Mouse (Mus musculus): ENCODE data around the gene Lamb1. TPM values are rescaled to one million over a fixed set of nuclear protein-coding genes. Genes with fewer than 3 reads are reported as not detected.

Lamb1 gene
- polyA plus RNA-seq, 1 experiment from 2014 or later = 61.9 TPM

GRCm38 (mm10) chr12:31289046-31289445, 24.0 kb downstream of the Lamb1 start:
- no peak overlapping the region for H3K4me2 ChIP-seq
- H3K36me3 ChIP-seq = peaks cover 84% of the 10 kb centered on the region
- H3K9ac ChIP-seq = no peak overlapping the region
- H3K9me3 ChIP-seq = no peaks in the 10 kb centered on the region
- no peak overlapping the region for H3K4me3 ChIP-seq
- 76% methylated on average over 10 of the region's 10 CpGs for WGBS
- H3K27me3 ChIP-seq = no peaks in the 10 kb centered on the region
- H3K4me1 ChIP-seq = peaks cover 2% of the 10 kb centered on the region
- no peak overlapping the region for H3K27ac ChIP-seq
- ATAC-seq (ENCODE audit: insufficient number of reproducible peaks, insufficient read depth, low FRiP score, low TSS enrichment, low read depth) = peak; percentile 54; the same call in 1 of the 2 replicates

DNA sequence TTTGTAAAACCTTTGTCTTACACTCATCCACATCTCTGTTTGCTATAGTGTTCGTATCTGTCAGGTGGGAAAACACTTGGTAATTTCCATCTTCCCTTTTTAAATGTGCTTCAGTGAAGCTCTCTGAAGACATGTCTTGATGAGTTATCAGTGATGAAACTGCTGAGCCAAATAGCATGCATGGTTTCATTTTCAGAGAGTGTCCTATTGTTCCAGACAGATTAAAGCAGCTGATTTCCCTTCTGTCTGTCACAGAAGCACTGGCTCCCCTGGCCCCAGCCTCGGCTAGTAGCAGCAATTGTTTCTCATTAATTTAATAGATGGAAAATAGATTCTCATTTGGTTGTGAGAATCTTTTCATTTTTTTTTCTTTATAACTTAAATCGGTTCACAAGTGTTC, 25.9 kb downstream of the Lamb1 start:
- H3K4me1 ChIP-seq = peaks cover 17% of the 10 kb centered on the region
- ATAC-seq (ENCODE audit: insufficient number of reproducible peaks, insufficient read depth, low FRiP score, low TSS enrichment, low read depth) = no peak
- 71% methylated on average over 3 of the region's 3 CpGs for WGBS

GRCm38 (mm10) chr12:31293361-31294142, 28.5 kb downstream of the Lamb1 start:
- ATAC-seq (ENCODE audit: insufficient number of reproducible peaks, insufficient read depth, low FRiP score, low TSS enrichment, low read depth) = no peak
- peaks cover 27% of the 10 kb centered on the region for H3K4me1 ChIP-seq
- no peaks in the 10 kb centered on the region for H3K27me3 ChIP-seq
- H3K4me2 ChIP-seq = no peak overlapping the region
- H3K4me3 ChIP-seq = no peak overlapping the region
- H3K27ac ChIP-seq = no peak overlapping the region
- no peak overlapping the region for H3K9ac ChIP-seq
- H3K9me3 ChIP-seq = no peaks in the 10 kb centered on the region
- 56% methylated on average over 15 of the region's 15 CpGs for WGBS
- H3K36me3 ChIP-seq = peaks cover 70% of the 10 kb centered on the region

More for the DNA sequence above, 25.9 kb downstream of the Lamb1 start:
- Histone ChIP-seq H3K4me2 (no peak overlapping the region), H3K27me3 (no peaks in the 10 kb centered on the region), H3K4me3 (no peak overlapping the region), H3K36me3 (peaks cover 71% of the 10 kb centered on the region), H3K9ac (no peak overlapping the region), H3K27ac (no peak overlapping the region), H3K9me3 (no peaks in the 10 kb centered on the region)

- Histone ChIP-seq H3K9ac (no peak overlapping the region), H3K9me3 (no peaks in the 10 kb centered on the region), H3K4me3 (no peak overlapping the region), H3K27ac (no peak overlapping the region; the same call in 1 of the 2 replicates), H3K4me2 (no peak overlapping the region), H3K27me3 (no peaks in the 10 kb centered on the region), H3K4me1 (peaks cover 27% of the 10 kb centered on the region), H3K36me3 (peaks cover 70% of the 10 kb centered on the region)
- ATAC-seq (ENCODE audit: insufficient number of reproducible peaks, insufficient read depth, low FRiP score, low TSS enrichment, low read depth) = no peak
- WGBS = 59% methylated on average over 10 of the region's 10 CpGs
Observed at GRCm38 (mm10) chr12:31294526-31294925, 29.5 kb downstream of the Lamb1 start.

GRCm38 (mm10) chr12:31294996-31295395, 30.0 kb downstream of the Lamb1 start:
- Histone ChIP-seq H3K27me3 (no peaks in the 10 kb centered on the region), H3K4me2 (no peak overlapping the region), H3K4me1 (peaks cover 27% of the 10 kb centered on the region), H3K36me3 (peaks cover 73% of the 10 kb centered on the region), H3K27ac (no peak overlapping the region; the same call in 1 of the 2 replicates), H3K9ac (no peak overlapping the region), H3K4me3 (no peak overlapping the region), H3K9me3 (no peaks in the 10 kb centered on the region)
- WGBS = 51% methylated on average over 11 of the region's 11 CpGs
- ATAC-seq (ENCODE audit: insufficient number of reproducible peaks, insufficient read depth, low FRiP score, low TSS enrichment, low read depth) = no peak

- no peak for ATAC-seq (ENCODE audit: insufficient number of reproducible peaks, insufficient read depth, low FRiP score, low TSS enrichment, low read depth)
- Histone ChIP-seq H3K27me3 (no peaks in the 10 kb centered on the region), H3K27ac (no peak overlapping the region), H3K36me3 (peaks cover 73% of the 10 kb centered on the region), H3K4me3 (no peak overlapping the region), H3K9me3 (no peaks in the 10 kb centered on the region), H3K4me1 (peaks cover 27% of the 10 kb centered on the region), H3K4me2 (no peak overlapping the region), H3K9ac (no peak overlapping the region)
- 40% methylated on average over 3 of the region's 3 CpGs for WGBS
Observed at GRCm38 (mm10) chr12:31295505-31295904, 30.5 kb downstream of the Lamb1 start.

DNA sequence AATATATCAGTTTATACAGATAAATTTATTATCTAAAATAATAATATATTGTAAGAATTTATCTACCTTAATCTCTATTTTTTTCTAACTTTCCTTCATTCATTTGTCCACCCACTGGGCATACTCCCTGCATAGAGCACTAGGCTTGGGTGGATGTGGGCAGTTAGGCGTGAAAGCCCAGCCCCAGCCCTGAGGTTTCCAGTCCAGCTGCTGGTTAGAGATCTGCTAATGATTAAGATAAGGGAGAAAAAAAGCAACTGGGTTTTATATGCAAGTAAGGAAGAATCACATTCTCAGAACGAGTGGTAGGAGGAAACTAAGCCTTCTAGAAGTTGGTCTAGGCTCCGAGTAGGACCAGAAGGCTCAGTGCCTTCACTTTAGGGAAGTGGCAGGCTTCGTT, 31.1 kb downstream of the Lamb1 start:
- no peak overlapping the region for H3K4me3 ChIP-seq
- no peak for ATAC-seq (ENCODE audit: insufficient number of reproducible peaks, insufficient read depth, low FRiP score, low TSS enrichment, low read depth)
- 60% methylated on average over 4 of the region's 4 CpGs for WGBS
- no peaks in the 10 kb centered on the region for H3K9me3 ChIP-seq
- H3K36me3 ChIP-seq = peaks cover 73% of the 10 kb centered on the region
- no peak overlapping the region for H3K9ac ChIP-seq
- H3K4me1 ChIP-seq = peaks cover 27% of the 10 kb centered on the region
- no peaks in the 10 kb centered on the region for H3K27me3 ChIP-seq
- H3K4me2 ChIP-seq = no peak overlapping the region
- no peak overlapping the region for H3K27ac ChIP-seq

GRCm38 (mm10) chr12:31298122-31298521, 33.1 kb downstream of the Lamb1 start:
- Histone ChIP-seq H3K4me2 (no peak overlapping the region), H3K9ac (no peak overlapping the region)

GRCm38 (mm10) chr12:31298530-31298929, 33.5 kb downstream of the Lamb1 start:
- H3K9me3 ChIP-seq = no peaks in the 10 kb centered on the region
- H3K4me3 ChIP-seq = no peak overlapping the region
- H3K36me3 ChIP-seq = peaks cover 79% of the 10 kb centered on the region
- no peak for ATAC-seq (ENCODE audit: insufficient number of reproducible peaks, insufficient read depth, low FRiP score, low TSS enrichment, low read depth)
- no peak overlapping the region for H3K9ac ChIP-seq
- no peaks in the 10 kb centered on the region for H3K27me3 ChIP-seq
- no peak overlapping the region for H3K27ac ChIP-seq
- no peak overlapping the region for H3K4me2 ChIP-seq
- peaks cover 27% of the 10 kb centered on the region for H3K4me1 ChIP-seq
- 80% methylated on average over 8 of the region's 8 CpGs for WGBS

More at GRCm38 (mm10) chr12:31298122-31298521, 33.1 kb downstream of the Lamb1 start:
- WGBS = 88% methylated on average over 4 of the region's 4 CpGs
- Histone ChIP-seq H3K27me3 (no peaks in the 10 kb centered on the region), H3K4me1 (peaks cover 27% of the 10 kb centered on the region), H3K4me3 (no peak overlapping the region), H3K9me3 (no peaks in the 10 kb centered on the region), H3K36me3 (peaks cover 75% of the 10 kb centered on the region), H3K27ac (no peak overlapping the region)
- no peak for ATAC-seq (ENCODE audit: insufficient number of reproducible peaks, insufficient read depth, low FRiP score, low TSS enrichment, low read depth)

DNA sequence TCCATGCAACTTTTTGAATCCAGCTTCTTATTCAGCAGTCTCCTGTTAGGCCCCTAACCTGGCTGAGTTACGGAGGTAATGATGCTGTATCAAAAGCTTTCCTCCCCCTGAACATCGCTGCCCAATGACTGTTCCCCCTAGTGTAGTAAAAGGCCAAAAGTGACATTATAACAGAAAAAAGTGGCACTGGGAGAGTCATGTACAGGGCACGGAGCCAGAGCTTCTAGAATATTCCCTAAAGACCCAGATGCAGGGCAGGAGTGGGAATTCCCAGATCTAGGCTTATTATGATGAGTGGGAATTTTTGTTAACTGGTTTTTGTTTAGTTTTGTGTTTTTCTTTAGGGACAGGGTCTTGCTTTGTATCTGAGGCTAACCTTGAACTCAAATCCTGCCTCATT, 34.1 kb downstream of the Lamb1 start:
- Histone ChIP-seq H3K27ac (no peak overlapping the region), H3K9me3 (no peaks in the 10 kb centered on the region), H3K4me3 (no peak overlapping the region), H3K36me3 (peaks cover 85% of the 10 kb centered on the region), H3K4me2 (no peak overlapping the region), H3K4me1 (peaks cover 26% of the 10 kb centered on the region), H3K27me3 (no peaks in the 10 kb centered on the region), H3K9ac (no peak overlapping the region)
- ATAC-seq (ENCODE audit: insufficient number of reproducible peaks, insufficient read depth, low FRiP score, low TSS enrichment, low read depth) = no peak
- WGBS = 93% methylated on average over 3 of the region's 3 CpGs

DNA sequence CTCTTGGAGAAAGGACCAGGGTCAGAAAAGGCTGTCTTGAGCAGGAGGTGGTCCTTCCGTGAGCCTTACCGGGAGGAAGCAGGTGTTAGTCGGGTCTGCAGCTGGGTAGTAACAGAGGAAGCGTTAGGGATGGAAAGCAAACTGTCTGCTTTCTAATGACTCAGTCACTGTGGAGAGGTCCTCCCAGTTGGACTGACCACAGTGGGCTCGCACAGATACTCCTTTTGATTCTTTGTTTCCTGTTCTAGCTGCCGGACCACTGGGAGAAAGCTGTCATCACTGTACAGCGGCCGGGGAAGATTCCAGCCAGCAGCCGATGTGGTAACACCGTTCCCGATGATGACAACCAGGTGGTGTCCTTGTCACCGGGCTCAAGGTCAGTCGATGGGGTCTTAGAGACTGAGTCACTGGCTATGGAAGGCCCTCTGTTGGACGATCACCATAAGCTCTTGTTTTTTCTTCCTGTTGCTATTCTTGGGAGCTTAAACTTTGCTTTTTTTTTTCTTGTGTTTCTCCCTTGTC, 34.7 kb downstream of the Lamb1 start:
- WGBS = 85% methylated on average over 14 of the region's 14 CpGs

DNA sequence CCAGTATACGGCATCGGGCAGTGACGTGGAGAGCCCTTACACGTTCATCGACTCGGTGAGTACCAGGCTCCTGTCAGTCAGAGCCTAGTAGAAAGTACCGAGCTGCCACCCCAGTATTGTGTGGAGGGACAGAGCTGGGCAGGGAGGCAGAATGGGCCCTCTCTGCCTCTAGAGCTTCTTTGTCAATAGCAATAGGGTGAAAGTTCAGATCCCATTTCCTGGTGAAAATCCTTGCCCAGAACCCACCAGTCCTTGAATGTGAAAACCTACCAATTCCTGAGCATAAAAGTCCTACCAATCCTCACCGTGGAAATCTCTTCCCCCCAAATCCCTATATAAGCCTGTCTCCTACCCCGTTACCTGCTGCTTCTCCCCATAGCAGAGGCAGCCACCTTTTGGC, 35.2 kb downstream of the Lamb1 start:
- Histone ChIP-seq H3K4me2 (no peak overlapping the region), H3K36me3 (peaks cover 96% of the 10 kb centered on the region), H3K4me1 (peaks cover 15% of the 10 kb centered on the region), H3K27ac (no peak overlapping the region), H3K27me3 (no peaks in the 10 kb centered on the region), H3K9ac (no peak overlapping the region), H3K4me3 (no peak overlapping the region), H3K9me3 (no peaks in the 10 kb centered on the region)
- WGBS = 96% methylated on average over 9 of the region's 9 CpGs
- no peak for ATAC-seq (ENCODE audit: insufficient number of reproducible peaks, insufficient read depth, low FRiP score, low TSS enrichment, low read depth)

More for the DNA sequence above, 34.7 kb downstream of the Lamb1 start:
- Histone ChIP-seq H3K4me2 (no peak overlapping the region), H3K27ac (no peak overlapping the region), H3K9ac (no peak overlapping the region), H3K9me3 (no peaks in the 10 kb centered on the region), H3K4me1 (peaks cover 20% of the 10 kb centered on the region), H3K36me3 (peaks cover 91% of the 10 kb centered on the region), H3K4me3 (no peak overlapping the region), H3K27me3 (no peaks in the 10 kb centered on the region)
- no peak for ATAC-seq (ENCODE audit: insufficient number of reproducible peaks, insufficient read depth, low FRiP score, low TSS enrichment, low read depth)

Data from embryonic facial prominence, embryonic 13.5 days (tissue).